Mouse (Mus musculus) right cerebral cortex, postnatal 10 days (tissue): ENCODE data around the gene Cstf1.

ENCODE experiments used
- DNase-seq, 2 experiments: peaks; one replicate each; pipeline ENCODE4 v3.0.0; 2021; ENCODE audit warnings: low spot score in 2 of 2

The Cstf1 gene

DNA sequence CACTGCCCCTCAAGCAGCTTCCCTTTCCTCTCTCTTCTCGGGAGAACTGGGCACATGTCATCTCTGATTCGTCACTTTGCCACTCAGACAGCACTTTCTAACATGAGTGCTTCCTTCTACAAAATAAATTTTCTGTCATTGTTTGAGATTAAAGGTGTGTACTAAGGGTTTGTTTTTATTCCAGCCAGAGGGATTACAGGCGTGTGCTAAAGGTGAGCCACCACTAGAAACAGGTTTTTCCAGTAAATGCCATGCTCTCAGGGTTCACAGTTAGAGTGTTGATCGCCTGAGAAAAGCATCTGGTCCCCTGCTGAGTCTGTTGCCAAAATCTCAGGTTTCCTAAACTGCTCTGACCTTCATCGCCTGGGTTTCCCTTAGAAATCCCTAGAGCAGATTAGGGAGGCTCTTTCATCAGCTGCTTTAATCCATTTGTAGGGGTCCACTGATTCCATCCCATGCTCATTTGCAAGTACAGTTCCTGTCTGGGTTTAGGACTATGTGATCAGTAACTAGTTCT, 6.6 kb downstream of the Cstf1 start:
- DNase-seq, result no peak

DNA sequence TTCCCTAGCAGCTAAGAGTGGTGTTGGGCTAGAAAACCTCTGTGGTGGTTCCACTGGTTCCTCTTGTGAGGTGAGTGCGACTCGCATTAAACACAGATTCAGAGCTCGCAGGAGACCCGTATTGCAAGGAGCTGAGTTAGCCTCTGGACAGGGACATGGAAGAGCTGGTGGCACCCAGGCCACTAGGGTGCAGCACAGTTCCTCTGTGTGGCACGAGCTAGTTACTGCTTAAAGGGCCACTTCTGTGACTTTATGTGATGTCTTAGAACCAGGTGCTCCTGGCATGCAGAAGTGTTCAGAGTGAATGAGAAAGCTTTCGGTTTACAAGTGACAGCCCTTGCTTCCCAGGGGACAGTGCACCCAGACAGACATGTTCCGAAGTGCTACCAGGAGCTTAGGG, 7.9 kb downstream of the Cstf1 start:
- DNase-seq, result peak in 1 of 2 experiments; percentile 58

DNA sequence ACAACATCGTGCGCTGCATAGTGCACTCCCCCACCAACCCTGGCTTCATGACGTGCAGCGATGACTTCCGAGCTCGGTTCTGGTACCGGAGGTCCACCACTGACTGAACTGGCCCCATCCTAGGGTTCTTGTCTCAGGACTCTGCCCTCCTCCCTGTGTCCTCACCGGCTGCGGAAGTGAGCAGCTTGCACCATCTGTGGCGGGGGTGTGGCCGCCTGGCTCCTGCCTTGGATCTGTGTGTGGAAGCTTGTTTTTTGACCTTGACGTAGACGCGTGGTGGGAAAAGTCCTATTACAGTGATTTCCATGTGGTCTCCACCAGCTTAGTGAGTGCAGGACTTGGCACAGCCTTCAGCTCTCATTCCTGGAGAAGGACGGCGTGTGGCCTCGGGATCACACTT, 10.0 kb downstream of the Cstf1 start:
- no peak for DNase-seq

DNA sequence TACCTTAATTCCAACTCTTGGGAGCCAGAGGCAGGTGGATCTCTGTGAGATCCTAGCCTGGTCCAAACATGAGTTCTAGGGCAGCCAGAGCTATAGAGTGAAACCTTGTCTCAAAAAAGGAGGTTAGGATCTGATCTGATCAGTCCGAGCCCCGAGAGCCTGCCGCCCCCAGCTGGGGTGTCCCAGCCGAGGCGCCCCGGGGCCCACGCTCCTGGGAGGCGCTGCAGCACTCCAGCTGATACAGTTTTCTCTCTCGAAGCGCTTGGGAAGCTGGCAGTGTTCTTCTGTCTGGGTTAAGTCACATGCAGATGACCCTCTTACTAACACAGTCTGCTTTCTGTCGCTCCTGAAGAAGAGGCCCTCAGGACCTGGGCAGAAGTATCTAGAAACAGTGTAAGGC, 10.9 kb downstream of the Cstf1 start:
- DNase-seq, result no peak

DNA sequence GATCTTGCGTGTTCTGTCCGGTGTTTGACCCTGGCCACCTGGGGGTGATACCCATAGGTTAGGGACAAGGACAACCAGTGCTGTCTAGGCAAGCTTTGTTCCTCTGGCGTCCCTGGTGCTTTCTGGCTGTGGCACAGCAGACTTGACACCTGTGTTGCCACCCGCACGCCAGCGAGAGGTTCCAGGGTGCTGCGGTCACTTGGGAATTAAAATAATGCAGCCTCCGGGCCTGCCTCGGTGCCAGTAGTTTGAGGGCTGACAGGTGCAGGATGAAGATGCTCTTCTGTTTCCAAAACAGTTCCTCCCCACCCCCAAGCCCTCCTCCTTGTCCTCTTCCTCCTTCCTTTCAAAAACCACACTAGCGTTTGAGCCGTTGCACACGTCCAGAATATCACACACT, 11.4 kb downstream of the Cstf1 start:
- no peak for DNase-seq

DNA sequence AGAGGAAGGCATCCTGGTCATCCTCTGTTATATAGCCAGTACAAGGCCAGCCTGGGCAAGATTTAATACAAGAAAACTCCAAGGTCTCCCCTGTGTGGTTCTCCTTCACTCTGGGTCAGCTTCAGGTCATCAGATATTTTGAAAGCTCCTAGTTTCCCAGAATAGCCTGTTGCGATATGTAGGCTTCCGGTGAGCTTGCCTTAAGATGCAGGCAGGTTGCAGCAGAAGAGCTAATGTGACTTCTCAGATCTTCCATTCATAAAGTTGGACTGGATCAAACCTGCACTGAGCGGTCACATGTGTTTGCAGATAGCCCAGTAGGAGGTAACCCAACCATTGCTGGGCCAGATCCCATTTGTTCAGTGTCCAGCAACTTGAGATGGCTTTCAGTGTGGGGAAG, 14.2 kb downstream of the Cstf1 start:
- DNase-seq, result no peak

DNA sequence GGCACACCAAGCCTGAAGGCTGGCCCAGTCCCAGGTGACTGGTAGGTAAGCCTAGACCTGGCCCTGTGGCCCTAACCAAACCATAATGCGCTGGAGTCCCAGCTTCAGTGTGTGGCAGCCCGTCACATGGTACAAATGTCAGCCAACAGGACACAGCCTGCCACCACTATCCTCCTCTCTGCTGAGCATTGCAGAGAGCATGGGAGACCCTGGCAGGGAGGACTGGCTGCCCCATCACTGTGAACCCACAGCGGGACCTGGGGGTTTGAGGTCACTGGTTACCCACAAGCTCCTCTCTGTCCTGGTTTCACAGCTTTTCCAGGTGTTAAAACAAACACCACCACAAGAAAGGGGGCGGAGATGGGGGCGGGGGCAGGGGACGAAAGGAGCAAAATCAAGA, 19.9 kb downstream of the Cstf1 start:
- DNase-seq, result no peak

DNA sequence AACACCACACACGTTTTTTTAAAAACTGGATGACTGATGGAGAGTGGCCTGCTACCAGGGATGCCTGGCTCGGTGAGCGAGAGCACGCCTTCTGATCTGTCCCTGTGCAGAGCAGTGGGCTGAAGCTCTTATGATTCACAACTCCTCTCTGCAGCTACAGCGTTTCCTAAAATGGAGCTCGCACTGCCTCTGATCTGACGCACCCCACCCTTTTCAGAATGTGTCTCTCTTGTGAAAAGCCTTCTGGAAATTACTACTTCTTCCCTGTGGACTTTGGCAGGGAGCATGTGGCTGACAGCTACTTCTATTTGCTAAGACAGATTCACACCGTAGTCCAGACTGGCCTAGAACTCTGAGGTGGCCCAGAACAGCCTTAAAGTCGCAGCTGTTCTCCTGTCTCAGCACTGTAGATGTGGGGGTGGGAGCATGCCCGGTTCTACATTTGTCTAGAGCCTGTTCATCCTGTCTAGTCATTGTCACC, 21.6 kb downstream of the Cstf1 start:
- peak; percentile 50 to 76 for DNase-seq

DNA sequence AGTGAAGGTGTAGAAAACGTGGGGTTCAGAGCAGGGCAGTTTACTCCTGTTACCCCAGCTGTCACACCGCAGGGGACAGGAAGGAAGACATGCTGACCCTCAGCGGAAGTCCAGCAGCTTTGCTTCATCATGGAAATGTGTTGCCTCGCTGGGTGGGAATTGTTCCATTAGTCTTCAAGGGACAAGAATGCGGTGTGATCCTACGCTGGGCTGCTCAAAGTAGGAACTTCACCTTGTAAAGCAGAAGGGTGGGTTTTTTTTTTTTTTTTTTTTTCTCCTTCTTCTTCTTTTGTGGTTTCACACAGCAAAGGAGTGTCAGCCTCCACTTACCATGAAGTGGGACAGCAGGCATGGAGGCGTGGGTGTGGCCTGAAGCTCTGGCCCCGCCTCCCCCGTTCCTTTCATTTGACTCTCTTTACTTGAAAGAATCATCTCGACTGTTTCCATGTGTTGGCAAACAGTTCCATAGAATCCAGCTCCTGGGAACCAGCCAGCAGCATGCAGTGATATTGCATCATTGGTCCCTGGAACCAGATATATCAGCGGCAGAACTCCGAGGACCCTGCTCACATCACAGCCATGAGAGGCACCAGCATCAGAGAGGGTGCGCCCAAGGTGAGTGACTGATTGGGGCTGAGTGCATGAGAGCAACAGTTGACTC, 23.0 kb downstream of the Cstf1 start, which contains the start of gene Cass4:
TSS of gene Cass4 (plus strand) at position 404 of the 661 bp plus-strand sequence.
- DNase-seq, result no peak

DNA sequence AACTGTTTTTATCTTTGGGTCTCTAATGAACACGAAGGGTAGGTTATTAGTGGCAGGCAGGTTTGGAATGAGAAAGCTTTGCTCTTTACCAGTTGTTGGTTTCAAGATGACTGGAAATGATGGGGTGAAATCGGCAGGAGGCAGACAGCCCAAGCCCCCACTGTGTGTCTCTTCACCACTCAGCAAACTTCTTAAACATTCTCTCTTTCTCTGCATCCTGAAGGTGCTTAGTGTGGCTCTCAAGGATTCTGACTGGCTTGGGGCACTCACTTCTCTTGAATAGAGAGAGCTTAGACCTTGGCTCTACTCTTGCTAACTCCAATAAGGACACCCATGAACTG, 23.5 kb downstream of the Cstf1 start:
- DNase-seq, result no peak

DNA sequence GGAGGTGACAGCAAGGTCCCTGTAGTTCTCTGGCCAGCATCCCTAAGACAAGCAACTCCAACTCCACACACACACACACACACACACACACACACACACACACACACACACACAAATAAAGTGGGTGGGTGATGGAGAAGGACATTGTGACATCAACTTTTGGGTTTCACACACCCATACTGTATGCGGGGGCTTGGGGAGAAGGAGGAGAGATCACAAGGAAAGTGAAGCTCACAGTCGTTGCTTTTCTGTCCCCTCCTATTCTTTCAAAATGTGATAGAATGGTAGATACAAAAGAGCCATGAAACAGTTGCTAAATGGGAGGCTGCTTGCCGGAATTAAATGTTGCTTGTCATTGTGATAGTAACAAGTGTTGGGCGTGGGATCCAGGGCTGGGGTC, 24.2 kb downstream of the Cstf1 start:
- no peak for DNase-seq

DNA sequence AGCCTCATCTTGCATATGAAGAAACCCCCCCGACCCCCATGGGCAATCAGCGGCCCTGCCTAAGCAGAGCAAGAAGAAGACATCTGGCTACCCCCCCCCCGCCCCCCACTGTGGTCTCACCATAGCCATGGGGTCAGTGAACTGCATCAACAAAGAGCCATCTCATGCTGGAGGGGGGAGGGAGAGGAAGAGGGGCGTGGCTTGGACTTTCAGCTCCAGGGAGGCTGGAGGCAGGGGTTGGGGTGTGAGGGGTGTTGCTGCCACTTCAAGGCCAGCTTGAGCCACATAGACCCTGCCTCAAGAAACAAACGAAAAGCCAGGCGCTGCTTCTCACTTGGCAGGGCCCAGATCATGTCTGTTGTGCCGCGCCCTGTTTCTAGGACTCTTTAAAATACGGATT, 25.5 kb downstream of the Cstf1 start:
- no peak for DNase-seq

DNA sequence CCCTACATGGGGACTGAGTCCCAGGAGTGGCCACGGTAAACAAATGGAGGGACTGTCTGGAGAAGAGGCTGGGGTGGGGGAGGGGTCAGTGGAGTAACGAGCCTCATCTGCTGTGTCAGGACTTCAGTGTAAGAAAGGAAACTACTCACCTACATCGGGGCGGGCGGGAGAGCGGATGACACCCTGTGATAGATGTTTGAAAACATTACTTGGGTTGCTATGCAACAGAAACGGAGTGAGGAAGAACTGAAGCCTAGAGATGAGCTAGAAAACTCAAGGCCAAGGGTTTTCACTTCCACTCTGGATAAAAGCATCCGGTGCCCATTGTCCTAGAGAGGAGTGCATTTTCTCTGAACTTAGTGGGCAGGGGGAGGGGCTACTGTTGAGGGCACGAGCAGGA, 29.4 kb downstream of the Cstf1 start:
- no peak for DNase-seq

DNA sequence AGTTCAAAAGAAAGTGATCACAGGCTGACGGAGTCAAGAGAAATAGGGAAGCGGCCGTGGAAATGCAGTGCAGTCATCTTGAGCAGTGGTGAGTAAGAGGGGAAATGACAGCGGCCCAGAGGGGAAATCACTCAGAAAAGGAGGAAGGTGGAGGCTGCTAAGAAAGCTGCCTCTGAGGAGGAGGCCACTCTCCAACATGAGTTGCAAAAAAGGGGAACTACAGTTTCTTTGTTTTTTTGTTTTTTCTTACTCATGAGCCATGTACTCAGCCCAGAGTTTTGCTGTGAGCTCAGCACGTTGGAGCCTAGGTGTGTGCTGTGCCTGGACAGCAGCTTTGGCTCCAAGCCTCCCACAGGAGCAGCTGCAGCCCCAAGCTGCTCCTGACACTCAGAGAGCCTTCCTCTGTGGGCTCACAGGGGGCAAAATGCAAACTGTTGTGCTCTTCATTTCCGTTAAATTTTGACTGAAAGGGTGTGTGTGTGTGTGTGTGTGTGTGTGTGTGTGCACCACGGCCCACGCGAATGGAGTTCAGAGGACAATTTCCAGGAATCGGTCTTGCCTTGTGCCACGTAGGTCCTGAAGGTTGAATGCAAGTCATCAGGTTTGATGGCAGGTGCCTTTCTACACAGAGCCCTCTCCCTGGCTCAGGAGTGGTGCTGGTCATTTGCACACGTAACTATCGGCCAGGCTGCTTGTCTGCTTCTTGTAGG, 30.8 kb downstream of the Cstf1 start:
- DNase-seq, result peak; percentile 46 to 48

DNA sequence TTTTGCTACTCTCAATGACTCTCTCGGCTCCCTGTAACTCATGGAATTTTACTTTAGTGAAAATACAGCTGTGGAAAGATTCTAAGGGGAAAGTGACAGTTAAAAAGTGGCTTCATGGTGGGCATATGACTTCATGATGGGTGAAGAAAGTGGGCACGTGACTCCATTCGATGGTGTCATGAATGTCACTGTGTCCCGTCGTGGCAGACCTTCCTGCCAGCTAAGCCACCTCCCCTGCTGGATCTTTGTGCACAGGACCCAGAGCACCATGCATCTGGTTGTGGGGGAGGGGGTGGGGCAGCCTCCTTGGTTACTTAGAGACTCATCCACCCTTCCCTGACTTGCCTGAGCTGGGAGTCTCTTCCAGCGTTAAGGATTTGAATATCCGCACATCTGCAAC, 33.8 kb downstream of the Cstf1 start:
- DNase-seq, result no peak

DNA sequence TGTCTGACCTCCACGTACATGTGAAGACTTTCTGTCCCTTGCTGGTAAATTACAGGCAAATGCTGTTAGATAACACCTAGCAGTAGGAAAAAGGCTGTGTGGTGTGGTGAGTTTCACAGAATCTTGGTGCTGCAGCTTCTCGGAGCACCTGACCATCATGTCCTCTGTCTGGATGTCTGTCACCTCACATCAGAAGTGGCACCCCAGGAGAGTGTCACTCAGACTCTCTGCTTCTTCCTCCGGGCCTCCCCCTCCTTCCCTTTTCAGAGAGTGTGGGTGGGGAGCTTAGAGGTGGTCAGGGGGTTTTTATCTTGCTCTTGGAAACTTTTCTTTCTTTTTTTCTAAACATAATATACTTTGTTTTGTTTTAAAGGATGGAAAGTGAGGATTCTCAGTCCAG, 34.5 kb downstream of the Cstf1 start:
- DNase-seq, result no peak

DNA sequence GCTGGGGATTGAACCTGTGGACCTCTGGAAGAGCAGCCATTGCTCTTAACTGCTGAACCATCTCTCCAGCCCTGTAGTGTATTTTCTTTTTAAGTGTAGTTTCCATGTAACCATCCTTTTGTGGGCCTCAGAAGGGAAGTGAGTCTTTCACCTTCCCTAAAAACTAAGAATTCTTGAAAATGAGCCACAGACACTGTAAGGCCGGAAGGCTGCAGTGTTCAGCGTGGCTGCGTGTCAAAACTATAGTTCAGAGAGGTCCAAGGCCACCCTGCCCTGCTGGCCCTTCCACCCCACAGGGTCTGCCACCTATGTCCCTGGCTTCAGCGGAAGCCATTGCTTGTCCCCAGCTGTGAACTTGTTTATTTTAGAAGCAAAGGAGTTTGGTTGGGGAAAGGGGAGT, 35.7 kb downstream of the Cstf1 start:
- DNase-seq, result no peak

DNA sequence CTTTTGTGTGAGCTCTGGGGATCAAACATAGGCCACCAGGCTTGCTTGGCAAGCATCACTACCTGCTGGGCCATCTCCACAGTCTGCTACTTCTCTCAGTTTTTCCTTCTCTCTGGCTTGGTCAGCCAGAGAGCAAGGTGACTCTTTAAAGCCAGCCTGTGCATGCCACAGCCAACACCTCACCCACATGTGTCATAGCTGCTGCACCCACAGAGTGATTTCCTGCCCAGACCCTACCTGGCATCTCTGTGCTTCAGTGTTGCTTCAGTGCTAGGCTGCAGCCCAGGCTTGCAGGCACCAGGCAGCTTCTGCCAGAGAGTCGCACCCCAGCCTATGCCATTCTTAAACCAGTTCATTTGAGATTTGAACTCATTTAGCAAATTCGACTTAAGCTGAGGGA, 37.0 kb downstream of the Cstf1 start:
- DNase-seq, result no peak

DNA sequence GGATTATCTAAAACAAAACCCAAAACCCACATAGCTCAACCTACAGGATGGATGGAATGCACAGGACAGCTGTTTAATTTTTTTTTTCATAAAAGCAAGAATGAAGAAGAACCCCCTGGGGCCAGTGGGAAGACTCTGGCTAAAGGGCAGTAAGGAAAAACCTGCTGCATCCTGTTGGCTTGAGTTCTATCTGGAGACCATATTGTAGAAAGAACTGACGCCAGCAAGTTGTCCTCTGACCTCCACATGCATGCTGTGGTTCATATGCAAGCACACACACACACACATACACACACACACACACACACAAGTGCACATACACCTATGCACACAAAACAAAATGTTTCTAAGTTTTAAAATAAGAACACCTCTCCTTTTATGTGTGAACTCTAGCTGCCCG, 40.2 kb downstream of the Cstf1 start:
- DNase-seq, result no peak

DNA sequence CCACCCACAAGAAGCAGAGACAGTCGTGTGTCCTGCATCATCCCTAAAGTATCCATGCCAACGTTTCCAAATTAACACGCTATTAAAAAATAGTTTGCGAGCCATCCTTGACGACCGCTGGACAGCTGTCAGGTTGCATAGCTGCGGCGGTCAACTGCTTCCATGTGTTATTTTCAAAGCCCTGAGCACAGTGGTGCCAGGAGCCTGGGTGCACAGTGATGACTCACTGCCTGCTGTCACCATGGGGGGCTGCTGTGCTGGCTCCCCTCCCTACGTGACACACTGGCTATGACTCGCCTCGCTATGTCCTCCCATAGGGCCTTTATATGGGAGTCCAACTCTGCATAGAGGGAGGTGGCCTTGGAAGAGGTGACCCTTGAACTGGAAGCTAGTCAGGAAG, 40.6 kb downstream of the Cstf1 start:
- no peak for DNase-seq

DNA sequence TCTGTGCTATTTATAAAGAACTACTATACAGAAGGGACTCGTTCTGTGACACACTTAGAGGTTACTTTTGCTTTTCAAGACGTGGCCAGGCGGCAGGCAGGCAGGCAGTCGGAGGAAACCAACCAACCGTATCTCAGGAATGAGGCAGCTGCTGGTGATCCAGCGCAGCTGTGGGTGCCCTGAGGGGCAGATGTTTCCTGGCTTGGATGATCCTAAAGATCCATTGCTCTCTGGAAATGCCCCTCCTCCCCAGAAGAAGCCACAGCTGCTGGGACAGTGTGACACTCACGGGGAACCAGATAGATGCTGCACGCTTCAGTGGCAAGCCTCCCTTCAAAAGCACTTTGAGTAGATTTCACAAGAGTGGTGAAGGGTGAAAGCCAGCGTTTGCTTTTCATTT, 42.0 kb downstream of the Cstf1 start:
- DNase-seq, result no peak

DNA sequence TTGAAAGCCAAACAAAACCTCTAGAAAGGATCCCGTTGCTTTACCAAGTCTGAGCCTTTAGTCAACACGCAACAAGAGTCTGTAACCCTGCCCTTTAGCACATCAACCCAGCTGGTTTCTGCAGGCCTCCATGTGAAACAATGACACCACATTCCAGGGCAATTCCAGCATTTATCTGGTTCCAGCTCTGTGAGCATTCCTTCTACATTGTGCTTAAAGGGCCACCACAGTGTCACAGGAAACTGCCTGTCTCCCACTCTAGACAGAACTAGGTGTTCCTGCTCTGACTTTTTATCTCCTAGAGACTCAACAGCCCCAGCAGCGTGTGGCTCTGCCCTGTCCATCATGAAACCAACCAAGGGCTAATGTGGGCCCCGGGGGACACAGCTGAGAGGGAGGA, 42.8 kb downstream of the Cstf1 start:
- DNase-seq, result no peak

DNA sequence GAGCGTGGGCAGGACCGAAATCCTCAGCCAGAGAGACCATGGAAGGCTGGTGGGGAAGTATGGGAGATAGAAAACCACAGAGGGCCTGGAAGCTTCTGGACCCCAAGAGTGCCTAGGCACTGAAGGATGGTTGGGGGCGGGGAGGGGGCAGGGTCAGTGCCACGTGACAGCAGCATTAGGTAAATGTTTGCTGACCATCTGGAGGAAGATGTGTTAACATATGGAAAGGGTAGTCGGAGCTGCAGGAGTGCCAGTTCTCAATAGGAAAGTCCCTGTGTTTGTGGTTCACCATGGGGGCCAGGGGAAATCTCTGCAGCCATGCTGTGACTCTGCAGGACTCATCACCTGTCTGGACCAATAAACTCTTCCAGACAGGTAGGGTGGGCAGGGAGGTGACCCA, 43.4 kb downstream of the Cstf1 start:
- no peak for DNase-seq

DNA sequence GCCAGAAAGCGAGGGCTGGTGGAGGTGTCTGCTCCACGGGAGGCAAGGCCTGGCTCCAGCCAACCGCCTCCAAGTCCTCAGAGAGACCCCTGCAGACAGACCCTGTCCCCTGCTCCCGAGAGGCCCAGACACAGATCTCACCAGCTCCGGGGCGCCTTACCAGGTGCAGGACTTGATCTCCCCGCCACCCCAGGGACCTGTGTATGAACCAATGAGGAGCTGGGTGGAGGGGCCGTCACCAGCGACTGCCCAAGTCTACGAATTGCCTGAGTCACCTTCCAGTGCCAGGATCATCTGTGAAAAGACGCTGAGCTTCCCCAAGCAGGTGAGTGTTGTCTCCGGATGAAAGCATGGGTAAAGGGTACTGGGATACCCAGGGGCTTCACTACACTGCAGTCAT, 45.7 kb downstream of the Cstf1 start:
- no peak for DNase-seq
